Mouse (Mus musculus): ENCODE measurements around the gene Rps17. TPM values are rescaled to one million over a fixed set of nuclear protein-coding genes. Genes with fewer than 3 reads are reported as not detected.

Rps17 gene
- polyA plus RNA-seq (2012; ENCODE audit: insufficient read depth, insufficient read length, missing spikeins): 1,512 and 1,555 TPM in 2 replicates

- Histone ChIP-seq H3K27ac (ENCODE audit: insufficient read depth, low read depth, low read length) (peak within 1 kb of the TSS; percentile 62), H3K4me1 (ENCODE audit: control insufficient read depth, insufficient read depth, low read length) (peaks cover 33% of the 10 kb centered on the region), H3K4me3 (ENCODE audit: insufficient read depth, low read length) (peak within 1 kb of the TSS; percentile 100)
- TF ChIP-seq CTCF (IDR thresholded peaks at IDR 0.05; ENCODE audit: low read depth, low read length): peak; percentile 43; the same call in 1 of the 2 replicates
- TF ChIP-seq POLR2A (IDR thresholded peaks at IDR 0.05; ENCODE audit: borderline replicate concordance, low read depth, low read length): no peak
These were observed at the start of gene Rps17 for GRCm38 (mm10) chr7:81344544-81345446. Gene Rps17, minus strand, starts transcription at chr7:81345254.

- no peak overlapping the region for H3K27ac ChIP-seq (ENCODE audit: insufficient read depth, low read depth, low read length)
- no peak for TF ChIP-seq POLR2A (IDR thresholded peaks at IDR 0.05; ENCODE audit: borderline replicate concordance, low read depth, low read length)
- no peak for TF ChIP-seq CTCF (IDR thresholded peaks at IDR 0.05; ENCODE audit: low read depth, low read length)
- no peaks in the 10 kb centered on the region for H3K4me1 ChIP-seq (ENCODE audit: control insufficient read depth, insufficient read depth, low read length)
- no peak overlapping the region for H3K4me3 ChIP-seq (ENCODE audit: insufficient read depth, low read length)
These were observed 34.3 kb upstream of the Rps17 start for GRCm38 (mm10) chr7:81379363-81379762.

- TF ChIP-seq POLR2A (IDR thresholded peaks at IDR 0.05; ENCODE audit: borderline replicate concordance, low read depth, low read length) (no peak), CTCF (IDR thresholded peaks at IDR 0.05; ENCODE audit: low read depth, low read length) (no peak)
- Histone ChIP-seq H3K4me1 (ENCODE audit: control insufficient read depth, insufficient read depth, low read length) (peaks cover 31% of the 10 kb centered on the region), H3K27ac (ENCODE audit: insufficient read depth, low read depth, low read length) (peak overlapping the region; percentile 49), H3K4me3 (ENCODE audit: insufficient read depth, low read length) (peak overlapping the region; percentile 20)
These were observed 27.4 kb upstream of the Rps17 start for GRCm38 (mm10) chr7:81372337-81372920.

GRCm38 (mm10) chr7:81371811-81372210, 26.8 kb upstream of the Rps17 start:
- Histone ChIP-seq H3K4me1 (ENCODE audit: control insufficient read depth, insufficient read depth, low read length) (peaks cover 31% of the 10 kb centered on the region), H3K27ac (ENCODE audit: insufficient read depth, low read depth, low read length) (peak overlapping the region; percentile 49), H3K4me3 (ENCODE audit: insufficient read depth, low read length) (peak overlapping the region; percentile 20)
- TF ChIP-seq POLR2A (IDR thresholded peaks at IDR 0.05; ENCODE audit: borderline replicate concordance, low read depth, low read length) (no peak), CTCF (IDR thresholded peaks at IDR 0.05; ENCODE audit: low read depth, low read length) (no peak)

- no peak overlapping the region for H3K4me3 ChIP-seq (ENCODE audit: insufficient read depth, low read length)
- no peak overlapping the region for H3K27ac ChIP-seq (ENCODE audit: insufficient read depth, low read depth, low read length)
- TF ChIP-seq CTCF (IDR thresholded peaks at IDR 0.05; ENCODE audit: low read depth, low read length) (no peak), POLR2A (IDR thresholded peaks at IDR 0.05; ENCODE audit: borderline replicate concordance, low read depth, low read length) (no peak)
- peaks cover 31% of the 10 kb centered on the region for H3K4me1 ChIP-seq (ENCODE audit: control insufficient read depth, insufficient read depth, low read length)
These were observed 24.7 kb upstream of the Rps17 start for GRCm38 (mm10) chr7:81369724-81370123.

- H3K4me1 ChIP-seq (ENCODE audit: control insufficient read depth, insufficient read depth, low read length): peaks cover 25% of the 10 kb centered on the region
- no peak overlapping the region for H3K27ac ChIP-seq (ENCODE audit: insufficient read depth, low read depth, low read length)
- H3K4me3 ChIP-seq (ENCODE audit: insufficient read depth, low read length): no peak overlapping the region
- TF ChIP-seq CTCF (IDR thresholded peaks at IDR 0.05; ENCODE audit: low read depth, low read length) (no peak), POLR2A (IDR thresholded peaks at IDR 0.05; ENCODE audit: borderline replicate concordance, low read depth, low read length) (no peak)
These were observed 22.9 kb upstream of the Rps17 start for GRCm38 (mm10) chr7:81367946-81368345.

- H3K4me3 ChIP-seq (ENCODE audit: insufficient read depth, low read length): no peak overlapping the region
- no peak overlapping the region for H3K27ac ChIP-seq (ENCODE audit: insufficient read depth, low read depth, low read length)
- TF ChIP-seq CTCF (IDR thresholded peaks at IDR 0.05; ENCODE audit: low read depth, low read length) (no peak), POLR2A (IDR thresholded peaks at IDR 0.05; ENCODE audit: borderline replicate concordance, low read depth, low read length) (no peak)
- no peaks in the 10 kb centered on the region for H3K4me1 ChIP-seq (ENCODE audit: control insufficient read depth, insufficient read depth, low read length)
These were observed 11.9 kb upstream of the Rps17 start for GRCm38 (mm10) chr7:81356975-81357374.

- Histone ChIP-seq H3K4me1 (ENCODE audit: control insufficient read depth, insufficient read depth, low read length) (no peaks in the 10 kb centered on the region), H3K27ac (ENCODE audit: insufficient read depth, low read depth, low read length) (no peak overlapping the region), H3K4me3 (ENCODE audit: insufficient read depth, low read length) (no peak overlapping the region)
- TF ChIP-seq POLR2A (IDR thresholded peaks at IDR 0.05; ENCODE audit: borderline replicate concordance, low read depth, low read length): no peak
These were observed 11.3 kb upstream of the Rps17 start for GRCm38 (mm10) chr7:81356360-81356759.

GRCm38 (mm10) chr7:81355746-81356145, 10.7 kb upstream of the Rps17 start:
- Histone ChIP-seq H3K4me1 (ENCODE audit: control insufficient read depth, insufficient read depth, low read length) (no peaks in the 10 kb centered on the region), H3K27ac (ENCODE audit: insufficient read depth, low read depth, low read length) (no peak overlapping the region), H3K4me3 (ENCODE audit: insufficient read depth, low read length) (no peak overlapping the region)
- TF ChIP-seq CTCF (IDR thresholded peaks at IDR 0.05; ENCODE audit: low read depth, low read length) (no peak), POLR2A (IDR thresholded peaks at IDR 0.05; ENCODE audit: borderline replicate concordance, low read depth, low read length) (no peak)

- Histone ChIP-seq H3K4me1 (ENCODE audit: control insufficient read depth, insufficient read depth, low read length) (peaks cover 13% of the 10 kb centered on the region), H3K4me3 (ENCODE audit: insufficient read depth, low read length) (no peak overlapping the region), H3K27ac (ENCODE audit: insufficient read depth, low read depth, low read length) (no peak overlapping the region)
- no peak for TF ChIP-seq POLR2A (IDR thresholded peaks at IDR 0.05; ENCODE audit: borderline replicate concordance, low read depth, low read length)
- no peak for TF ChIP-seq CTCF (IDR thresholded peaks at IDR 0.05; ENCODE audit: low read depth, low read length)
These were observed 6.8 kb upstream of the Rps17 start for GRCm38 (mm10) chr7:81351826-81352225.
